Mouse (Mus musculus) spleen, postnatal 36 days (tissue): ENCODE measurements around the gene Pik3c2b.
A peak's percentile ranks its signal among the peaks of the same experiment; 100 is the strongest.

ENCODE experiments used
- DNase-seq, 2 experiments: peaks; one replicate each; pipeline ENCODE4 v3.0.0; 2022; ENCODE audit warnings: low spot score in 2 of 2, mixed read lengths in 1 of 2

The Pik3c2b gene

DNA sequence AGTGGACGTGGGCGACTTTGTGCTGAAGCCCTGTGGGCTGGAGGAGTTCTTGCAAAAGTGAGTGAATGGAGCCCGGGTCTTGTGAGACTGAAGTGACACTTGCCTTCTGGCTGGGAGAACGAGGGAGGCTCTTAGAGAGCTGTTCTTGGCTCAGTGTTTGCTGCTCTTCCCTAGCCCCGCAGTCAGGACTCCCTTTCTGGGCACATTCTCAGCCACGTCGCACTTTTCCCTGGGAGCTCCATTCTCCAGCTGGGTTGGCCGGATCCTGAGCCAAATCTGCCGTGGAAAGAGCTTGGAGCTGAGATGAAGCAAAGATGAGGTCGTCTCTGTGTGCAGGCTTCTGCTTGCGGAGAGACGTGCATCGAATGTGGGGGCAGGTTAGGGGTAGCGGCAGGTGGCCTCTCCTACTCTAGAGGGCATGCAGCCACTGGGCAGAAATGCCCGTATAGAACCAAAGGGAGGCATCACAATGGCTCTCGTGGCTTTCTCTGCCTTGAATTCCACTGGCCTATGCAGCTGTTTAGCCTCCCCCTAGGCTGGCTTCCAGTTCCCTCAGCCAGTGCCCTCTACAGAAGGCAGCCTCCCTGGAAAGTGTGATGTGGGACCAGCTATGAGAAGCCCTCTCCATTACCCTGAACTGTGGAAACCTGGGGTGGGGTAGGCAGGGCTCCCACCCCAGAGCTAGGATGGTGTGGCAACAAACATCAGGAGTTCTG is 26.4 kb downstream of the Pik3c2b start:
- no peak for DNase-seq

DNA sequence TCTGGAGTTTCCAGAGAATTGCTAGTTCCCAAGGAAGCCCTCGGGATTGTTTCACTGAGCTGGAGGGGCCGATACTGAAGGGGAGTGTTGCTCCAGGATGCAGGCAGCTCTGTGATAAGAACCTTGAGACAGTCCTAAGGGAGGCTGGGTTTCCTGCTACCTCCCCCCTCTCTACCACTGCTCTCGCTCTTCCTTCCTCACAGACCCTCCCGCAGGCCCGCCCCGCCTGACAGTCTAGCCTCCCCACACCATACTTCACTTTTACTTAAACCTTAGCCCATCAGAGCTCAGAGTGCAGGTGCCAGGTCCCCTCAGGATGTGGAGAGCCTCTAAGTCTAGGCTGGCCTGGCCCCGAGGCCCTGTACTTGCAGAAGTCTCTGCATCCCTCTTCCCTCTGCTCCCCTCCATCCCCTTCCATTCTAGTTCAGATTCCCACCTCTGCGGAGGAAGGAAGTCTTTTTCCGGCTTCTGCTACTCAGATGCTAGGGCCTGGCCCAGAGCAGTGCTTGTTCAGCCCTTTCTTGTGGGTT is 27.9 kb downstream of the Pik3c2b start:
- peak; percentile 77 to 79 for DNase-seq

DNA sequence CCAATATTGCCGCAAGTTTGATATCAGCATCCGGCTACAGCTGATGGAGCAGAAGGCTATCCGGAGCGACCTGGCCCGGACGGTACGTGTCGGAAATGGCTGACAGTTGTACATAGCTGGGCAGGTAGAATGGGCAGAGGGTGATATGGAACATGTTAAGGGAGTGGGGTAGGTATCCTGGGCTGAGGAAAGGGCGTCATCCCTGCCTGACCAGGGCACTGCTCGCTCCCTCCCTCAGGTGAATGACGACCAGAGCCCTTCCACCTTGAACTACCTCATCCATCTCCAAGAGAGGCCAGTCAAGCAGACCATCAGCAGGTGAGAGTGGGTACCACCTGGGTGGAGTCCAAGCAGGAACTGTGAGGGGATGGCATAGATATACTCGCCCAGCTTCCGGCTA is 29.1 kb downstream of the Pik3c2b start:
- DNase-seq = no peak

DNA sequence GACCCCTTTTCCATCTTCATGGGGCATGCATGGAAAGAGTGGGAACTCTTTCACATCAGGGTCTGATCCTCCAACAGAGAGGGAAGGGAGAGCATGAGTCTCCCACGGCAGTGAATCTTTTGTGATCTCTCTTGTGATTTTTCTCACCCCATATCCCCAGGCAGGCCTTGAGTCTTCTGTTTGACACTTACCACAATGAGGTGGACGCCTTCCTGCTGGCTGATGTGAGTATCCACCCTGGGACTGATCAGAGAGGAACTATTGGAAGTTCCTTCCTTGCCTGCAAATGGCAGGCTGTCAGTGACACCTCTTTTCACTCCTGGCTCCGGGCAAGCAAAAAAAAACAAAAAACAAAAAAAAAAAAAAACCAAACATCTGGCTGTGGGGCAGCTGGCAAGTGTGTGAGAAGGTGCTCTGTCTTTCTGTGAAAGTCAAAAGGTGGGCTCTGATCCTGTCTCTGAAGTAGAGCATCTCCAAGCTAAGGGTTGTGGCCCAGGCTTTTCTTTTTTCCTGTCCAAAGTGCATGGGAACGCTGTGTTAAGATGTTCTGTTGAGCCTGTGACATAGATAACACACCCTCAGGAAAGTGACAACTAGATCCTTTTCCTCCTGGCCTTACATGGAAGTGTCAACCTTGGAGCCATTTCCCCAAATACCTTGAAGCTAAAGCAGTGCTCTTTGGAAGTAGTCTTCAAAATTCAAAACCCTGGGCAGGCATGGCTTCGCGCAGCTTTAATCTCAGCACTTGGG is 30.4 kb downstream of the Pik3c2b start:
- DNase-seq = no peak

DNA sequence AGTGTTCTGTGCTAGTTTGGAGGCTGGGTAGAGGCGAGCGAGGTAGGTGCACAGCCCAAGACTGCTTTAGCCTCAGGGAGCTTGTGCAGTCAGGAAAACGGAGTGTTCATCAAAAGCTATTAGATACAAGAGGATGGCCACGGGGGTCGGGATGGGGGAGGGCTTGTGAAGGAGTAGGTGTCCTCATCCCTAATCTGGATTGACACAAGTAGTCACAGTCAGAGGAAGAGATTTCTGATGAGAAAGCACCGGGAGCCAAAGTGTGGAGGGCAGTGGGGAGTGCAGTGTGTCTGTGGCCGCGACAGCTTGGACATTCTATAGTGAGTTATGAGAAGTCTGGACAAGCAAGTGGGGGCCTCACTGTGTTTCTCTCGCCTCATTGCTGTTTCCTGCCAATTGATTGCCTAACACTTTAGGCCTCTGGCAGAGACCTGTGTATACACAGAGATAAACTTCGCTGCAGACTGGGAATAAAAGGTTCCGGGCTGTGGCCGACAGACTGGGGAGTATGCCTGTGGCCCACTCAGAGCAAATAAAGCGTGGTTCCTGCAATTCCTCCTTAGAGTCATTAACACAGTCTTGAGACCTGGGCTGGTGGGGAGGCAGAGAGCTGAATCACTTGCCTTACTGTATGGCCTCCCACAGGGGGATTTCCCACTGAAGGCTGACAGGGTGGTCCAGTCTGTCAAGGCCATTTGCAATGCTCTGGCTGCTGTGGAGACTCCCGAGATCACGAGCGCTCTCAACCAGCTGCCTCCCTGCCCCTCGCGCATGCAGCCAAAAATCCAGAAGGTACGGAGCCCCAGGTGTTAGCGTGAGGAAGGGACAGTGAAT is 31.4 kb downstream of the Pik3c2b start:
- DNase-seq = no peak

DNA sequence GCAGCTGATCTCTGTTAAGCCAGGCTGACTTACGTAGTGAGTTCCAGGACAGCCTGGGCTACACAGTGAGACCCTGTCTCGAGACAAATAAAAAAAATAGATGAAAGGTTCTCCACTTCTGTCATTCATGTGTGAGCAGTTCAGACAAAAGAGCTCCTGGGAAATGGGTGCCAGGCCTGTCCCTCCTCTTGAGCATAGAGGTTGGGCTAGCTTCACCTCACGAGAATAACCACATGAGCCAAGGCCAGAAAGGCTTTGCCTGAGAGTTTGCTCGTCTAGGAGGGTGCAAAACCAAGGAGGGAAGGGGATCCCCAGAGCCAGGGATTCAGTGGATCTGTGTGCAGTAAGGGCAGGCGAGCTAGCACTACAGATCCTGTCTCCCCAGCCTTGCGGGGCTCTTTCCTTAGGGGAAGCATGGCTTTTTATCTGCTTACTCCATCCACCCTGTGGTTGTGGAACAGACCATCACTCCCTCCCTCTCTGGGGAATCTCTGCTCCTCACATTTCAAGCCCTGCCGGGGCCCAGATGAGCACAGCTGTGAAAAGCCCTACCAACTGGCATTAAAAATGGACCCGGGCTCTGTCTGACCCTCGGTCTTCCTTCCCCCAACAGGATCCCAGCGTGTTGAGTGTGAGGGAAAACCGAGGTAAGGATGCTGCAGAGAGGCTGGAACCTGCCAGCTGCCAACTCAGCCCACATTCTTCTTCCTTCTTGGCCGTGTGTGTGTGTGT is 32.3 kb downstream of the Pik3c2b start:
- no peak for DNase-seq

DNA sequence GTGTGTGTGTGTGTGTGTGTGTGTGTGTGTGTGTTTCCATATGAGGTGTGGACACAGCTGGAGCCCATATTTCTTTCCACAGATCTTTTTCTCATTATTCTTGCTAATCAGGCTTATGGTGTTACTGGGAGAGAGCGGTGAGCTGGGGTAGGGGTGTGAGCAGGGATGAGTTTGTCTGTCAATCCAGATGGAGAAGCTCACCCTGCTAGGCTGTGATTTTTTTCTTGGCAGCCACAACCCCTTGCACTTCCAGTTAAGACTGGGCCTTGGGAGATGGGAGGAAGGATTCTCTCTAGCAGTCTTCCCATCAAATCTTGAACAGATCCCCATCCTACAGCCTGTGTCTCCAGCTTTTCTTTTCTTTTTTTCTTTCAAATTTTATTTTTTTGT is 32.9 kb downstream of the Pik3c2b start:
- no peak for DNase-seq

DNA sequence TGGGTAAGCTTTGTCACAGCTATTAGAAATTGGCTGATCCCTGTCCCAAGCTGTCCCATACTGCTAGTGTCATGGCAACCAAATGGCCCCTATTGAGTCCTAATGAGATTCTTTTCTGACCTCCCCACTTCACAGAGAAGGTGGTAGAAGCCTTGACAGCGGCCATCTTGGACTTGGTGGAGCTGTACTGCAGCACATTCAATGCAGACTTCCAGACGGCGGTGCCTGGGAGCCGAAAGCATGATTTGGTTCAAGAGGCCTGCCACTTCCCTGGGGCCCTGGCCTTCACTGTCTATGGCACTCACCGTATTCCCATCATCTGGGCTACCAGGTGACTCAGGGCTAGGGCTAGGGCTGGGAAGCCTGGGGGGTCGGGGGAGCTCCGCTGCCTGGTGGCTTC is 34.0 kb downstream of the Pik3c2b start:
- no peak for DNase-seq

DNA sequence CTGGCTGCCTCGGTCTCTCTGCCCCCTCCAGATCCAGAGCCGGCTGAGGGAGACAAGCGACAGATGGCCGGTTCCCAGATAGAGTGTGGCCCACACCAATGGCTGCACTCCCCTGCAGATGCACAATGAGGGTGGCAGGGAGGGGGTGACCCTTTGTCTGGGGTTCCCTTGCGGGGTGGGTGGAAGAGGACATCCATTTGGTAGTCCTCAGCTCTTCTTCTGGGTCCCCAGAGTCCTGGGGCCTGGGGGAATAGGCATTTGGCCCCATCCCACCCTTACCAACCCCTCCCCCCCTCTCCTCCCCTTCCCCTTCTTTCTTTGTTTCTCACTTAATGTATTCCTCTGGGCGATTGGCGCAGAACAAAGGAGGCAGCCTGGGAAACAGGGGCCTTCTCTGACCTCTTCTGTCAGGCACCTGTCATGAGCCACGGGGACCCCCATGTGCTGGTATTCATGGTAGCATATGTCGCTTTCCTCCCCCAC is 34.7 kb downstream of the Pik3c2b start:
- DNase-seq = no peak

DNA sequence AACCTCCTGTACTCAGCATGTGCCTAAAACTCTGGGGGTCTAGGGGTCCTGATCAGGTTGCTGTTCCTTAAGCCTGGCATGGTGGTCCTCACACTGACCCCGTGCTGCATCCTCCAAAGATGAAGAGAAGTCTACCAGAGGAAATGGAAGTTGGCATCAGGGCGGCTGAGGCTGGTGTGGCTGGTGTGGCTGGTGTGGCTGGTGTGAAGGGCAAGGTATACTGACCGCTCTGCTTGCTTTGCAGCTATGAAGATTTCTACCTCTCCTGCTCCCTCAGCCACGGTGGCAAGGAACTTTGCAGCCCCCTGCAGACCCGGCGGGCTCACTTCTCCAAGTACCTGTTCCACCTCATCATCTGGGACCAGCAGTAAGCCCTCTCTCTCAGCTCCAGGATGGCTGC is 35.2 kb downstream of the Pik3c2b start:
- DNase-seq = no peak

DNA sequence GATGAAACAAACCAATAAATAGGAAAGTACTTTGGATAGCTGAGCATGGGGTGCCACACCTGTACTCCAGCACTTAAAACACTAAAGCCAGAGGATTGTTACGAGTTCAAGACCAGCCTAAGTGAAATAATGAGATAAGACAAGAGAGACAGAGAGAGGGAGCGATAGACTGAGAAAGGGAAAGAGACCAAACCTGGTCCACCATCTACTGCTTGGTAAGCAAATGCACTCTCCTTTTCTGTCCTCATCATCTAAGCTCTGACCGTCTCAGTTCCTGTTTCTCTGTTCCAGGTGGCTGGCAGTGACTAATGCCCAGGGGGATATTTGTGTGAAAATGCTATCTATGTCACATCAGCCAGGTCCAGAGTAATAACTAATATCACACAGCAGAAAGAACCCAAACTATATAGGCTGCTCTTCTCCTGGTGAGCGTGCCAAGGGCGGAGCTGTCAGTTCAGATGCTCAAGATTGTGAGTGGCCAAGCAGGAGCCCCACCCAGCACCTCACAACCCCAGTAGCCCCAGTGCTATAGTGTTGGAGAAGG is 37.6 kb downstream of the Pik3c2b start:
- peak; percentile 87 to 90 for DNase-seq

DNA sequence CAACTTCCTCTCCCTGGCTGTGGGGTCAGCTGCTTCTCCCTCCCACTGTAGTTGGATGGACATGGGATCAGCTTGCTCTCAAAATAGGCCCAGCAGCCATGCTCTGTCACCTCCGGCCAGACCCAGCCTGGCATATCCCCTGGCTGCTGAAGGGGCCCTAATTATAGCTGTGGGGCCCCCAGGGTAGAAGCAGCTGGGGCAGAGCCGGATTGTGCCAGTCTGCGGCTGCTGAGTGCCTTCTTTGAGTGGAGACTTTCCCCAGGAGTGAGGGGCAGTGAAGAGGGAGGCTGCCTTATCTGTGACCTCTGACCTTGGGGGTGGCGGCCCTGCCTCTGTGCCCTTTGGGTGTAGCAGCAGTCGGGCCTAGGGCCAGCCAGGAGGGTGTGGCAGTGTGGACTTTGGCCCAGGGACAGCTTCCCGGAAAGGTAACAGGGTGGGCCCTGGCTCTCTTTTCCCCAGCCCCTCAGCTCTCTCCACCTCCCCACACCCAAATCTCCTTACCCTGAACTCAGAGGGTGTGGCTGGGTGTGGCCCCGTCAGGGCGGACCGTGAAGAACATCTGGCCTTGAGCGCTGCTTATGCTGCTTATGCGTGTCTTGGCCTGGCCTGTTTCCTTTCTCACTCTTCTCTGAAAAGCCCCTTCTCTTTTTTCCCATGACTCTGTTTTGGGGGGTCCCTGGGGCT is 38.6 kb downstream of the Pik3c2b start:
- peak; percentile 82 to 85 for DNase-seq

DNA sequence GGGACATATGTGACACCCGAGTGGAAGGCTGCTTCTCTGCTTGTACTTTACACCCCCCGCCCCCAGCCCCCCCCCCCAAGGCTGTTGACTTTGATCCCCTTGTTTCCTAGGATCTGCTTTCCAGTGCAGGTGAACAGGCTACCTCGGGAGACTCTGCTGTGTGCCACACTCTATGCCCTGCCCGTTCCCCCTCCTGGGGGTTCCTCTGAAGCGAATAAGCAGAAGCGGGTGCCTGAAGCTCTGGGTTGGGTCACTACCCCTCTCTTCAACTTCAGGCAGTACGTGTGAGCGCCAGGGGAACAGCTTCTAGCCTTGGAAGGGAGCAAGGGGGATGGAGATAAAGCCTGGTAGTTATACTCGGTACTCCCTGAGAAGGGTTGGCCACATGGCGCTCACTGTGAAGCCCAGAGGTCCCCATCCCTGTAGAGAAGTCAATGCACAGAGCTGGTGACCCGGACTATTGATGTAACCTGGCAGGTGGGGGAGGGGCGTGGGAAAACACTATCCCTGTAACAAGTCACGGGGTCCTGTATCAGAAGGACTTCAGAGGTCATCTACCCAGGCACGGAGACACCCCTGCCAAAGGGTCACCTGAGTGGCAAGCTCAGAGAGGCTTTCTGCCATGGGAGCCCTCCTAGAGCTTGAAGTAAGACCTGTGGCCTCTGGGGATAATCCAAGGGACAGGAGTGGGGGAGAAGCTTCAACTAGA is 39.4 kb downstream of the Pik3c2b start:
- DNase-seq = peak; percentile 69 to 74

DNA sequence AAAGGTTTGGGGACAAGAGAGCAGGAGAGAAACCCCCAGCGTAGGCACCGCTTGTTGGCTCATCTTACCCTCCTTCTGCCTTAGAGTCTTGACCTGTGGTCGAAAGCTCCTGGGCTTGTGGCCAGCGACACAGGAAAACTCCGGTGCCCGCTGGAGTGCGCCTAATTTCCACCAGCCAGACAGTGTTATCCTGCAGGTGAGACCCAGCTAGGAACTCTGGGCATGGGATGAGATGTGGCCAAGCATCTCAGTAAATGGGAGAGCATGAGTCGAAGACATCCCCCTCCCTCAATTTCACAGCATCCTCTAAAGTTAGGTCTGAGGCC is 39.9 kb downstream of the Pik3c2b start:
- DNase-seq = no peak

DNA sequence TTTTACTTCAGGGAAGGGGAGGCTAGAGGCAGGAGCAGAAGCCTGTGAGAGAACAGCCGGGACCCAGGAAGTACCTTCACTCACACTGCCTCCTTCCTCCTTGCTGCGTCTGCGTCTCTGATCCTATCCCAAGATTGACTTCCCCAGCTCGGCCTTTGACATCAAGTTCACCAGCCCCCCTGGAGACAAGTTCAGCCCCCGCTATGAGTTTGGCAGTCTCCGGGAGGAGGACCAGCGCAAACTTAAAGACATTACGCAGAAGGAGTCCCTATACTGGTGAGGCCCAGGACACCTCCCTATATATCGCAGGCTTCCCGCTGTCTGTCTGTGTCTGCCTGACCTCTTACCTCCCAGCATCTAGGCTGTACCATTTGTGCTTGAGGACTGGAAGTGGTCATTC is 41.3 kb downstream of the Pik3c2b start:
- no peak for DNase-seq

DNA sequence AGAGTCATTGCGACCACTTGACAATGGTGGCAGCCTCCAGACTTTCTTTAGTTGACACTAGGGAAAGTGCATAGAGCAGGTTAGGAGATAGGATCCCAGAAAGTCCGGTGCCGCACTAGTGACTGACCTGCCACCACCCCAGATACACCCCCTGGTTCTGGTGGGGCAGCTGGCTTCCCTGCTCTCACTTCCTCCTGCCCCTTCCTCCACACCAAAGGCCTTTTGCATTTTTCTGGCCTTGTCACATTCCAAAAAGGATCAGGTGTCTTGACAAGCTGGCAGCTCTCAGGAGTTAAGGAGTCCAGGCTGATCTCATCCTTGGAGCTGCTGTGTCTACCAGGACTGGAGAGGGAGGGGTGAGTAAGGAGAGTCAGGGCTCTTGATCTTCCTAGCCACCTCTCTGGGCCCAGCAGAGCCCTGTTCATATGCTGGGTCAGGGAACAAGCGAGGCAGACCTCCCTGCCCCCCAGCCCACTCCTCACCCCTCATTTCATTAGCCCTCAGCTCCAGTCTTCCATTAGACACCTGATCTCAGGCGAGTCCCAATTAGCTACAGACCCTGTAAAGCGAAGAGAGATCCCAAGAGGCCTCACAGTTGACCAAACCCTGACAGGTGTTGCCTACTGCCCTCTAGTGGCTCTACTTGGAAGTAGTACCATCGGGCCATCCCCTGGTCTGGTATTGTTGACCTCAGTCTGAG is 41.9 kb downstream of the Pik3c2b start:
- peak; percentile 73 to 79 for DNase-seq

DNA sequence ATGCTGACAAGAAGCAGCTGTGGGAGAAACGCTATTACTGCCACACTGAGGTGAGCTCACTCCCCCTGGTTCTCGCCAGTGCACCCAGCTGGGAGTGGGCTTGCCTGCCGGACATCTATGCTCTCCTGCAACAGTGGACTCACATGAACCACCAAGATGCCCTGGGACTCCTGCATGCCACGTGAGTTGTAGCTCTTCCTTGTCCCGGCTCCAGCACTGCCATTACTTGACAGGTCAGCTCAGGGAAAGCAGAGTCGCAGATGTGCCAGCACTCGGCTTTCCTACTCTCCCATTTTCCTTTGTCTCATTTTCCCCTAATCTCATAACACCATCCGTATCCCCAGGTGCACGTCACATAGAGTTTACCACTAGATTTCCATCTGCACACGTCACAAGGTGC is 42.7 kb downstream of the Pik3c2b start:
- no peak for DNase-seq

DNA sequence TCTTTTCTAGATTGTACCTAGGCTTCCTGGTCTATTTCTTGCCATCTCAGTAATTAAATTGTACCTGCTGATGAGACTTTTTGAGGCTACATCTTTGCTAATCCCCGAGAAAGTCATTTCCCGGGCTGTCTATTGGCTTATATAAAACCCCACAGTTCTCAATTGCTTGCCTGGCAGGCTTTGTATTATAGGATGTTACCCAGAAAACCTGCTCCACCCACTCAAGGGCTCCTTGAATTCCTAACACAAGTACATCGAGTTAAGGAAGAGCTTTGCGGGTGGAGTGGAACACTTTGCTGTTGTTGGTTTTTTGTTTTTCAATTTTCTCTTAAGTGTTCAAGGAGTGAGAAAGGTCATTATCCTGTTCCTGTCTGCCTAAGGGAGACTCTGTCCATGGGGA is 43.9 kb downstream of the Pik3c2b start:
- DNase-seq = no peak

DNA sequence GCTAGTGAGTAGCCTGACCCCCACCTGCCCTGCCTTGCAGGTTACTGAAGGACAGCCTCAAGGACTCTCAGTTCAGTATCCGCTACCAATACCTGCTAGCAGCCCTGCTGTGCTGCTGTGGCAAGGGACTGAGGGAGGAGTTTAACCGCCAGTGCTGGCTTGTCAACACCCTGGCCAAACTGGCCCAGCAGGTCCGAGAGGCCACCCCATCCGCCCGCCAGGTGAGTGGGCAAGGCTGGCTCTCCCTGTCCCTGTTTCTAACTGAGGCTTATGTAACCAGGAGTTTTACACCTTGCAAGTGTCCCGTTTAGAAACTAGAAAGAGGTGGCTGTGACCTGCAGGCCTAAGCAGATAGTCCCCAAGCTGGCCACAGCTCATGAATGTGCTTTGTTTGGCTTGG is 45.2 kb downstream of the Pik3c2b start:
- DNase-seq = no peak
